Mouse (Mus musculus): ENCODE results near the gene Flna.
"Not testable (repeated sequence)": the region's sequence is repeated elsewhere in the genome, so short reads cannot be mapped to it uniquely, and the experiment has no call there.

Gene Flna

DNA sequence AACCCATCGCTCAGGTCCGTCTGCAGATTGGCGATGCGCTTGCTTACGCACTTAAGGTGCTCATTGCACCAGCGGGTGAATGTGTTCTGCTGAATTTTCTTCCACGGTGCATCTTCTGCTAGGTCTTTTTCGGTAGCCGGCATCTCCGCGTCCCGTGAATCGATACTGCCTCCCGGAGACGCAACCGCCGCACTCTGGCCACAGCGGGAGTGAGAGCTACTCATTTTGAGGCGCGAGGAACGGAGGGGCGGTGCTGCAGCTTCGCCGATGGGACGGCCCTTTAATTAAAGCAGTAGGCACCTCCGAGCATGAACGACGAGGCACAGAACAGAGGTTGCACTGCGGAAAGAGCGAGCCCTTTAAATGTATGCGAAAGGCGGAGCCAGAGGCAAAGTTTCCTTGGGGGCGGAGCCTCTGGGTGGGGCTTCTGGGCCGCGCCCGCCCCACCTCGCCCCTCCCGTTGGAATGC lies 3.4 kb downstream of the Flna start:
- peak; percentile 83 for DNase-seq (ENCODE audit: low spot score)

- DNase-seq (ENCODE audit: low spot score) = peak; percentile 51
Observed at GRCm38 (mm10) chrX:74245687-74246086, 3.9 kb downstream of the Flna start.

DNA sequence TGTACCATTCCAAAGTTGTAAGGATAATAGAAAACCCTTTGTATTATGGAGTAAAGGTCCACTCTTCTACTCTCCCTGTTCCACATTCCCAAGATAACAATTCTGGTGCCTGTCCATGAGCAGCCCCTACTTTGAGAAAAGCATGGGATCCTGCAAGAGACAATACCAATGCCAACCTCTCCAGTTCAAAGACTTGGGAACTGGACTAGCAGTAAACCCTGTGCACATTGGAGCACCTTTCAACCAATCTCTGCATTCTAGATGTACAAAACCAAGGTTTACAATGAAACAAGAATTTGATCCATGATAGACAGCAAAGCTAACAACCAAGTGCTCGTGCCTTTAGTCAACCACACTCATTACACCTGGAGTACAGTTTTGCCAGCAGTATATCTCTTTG lies 4.5 kb downstream of the Flna start:
- no peak for DNase-seq (ENCODE audit: low spot score)

DNA sequence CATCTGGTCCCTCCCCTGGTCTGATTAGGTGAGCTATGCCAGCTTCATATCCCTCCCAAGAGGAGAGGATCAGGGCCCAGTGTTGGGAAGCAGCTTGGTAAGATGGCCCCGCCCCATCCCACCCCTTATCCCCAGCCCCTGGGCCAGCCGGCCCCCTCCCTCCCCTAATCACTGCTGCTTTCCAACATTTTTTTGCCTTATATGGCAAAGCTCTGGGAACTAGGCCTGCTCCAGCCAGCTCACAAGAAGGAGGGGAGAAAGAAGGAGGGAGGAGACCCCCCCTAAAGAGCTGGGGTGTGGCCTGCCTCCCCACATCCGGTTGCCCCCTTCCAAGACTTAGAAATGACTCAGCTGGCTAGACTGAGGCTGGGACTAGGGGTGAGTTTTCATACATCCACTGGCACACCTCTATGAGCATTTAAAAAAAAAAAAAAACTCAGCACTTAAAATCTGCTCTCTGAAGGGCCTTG lies 5.0 kb downstream of the Flna start:
- DNase-seq (ENCODE audit: low spot score) = no peak

GRCm38 (mm10) chrX:74243807-74244206 lies 5.8 kb downstream of the Flna start:
- DNase-seq (ENCODE audit: low spot score) = no peak

DNA sequence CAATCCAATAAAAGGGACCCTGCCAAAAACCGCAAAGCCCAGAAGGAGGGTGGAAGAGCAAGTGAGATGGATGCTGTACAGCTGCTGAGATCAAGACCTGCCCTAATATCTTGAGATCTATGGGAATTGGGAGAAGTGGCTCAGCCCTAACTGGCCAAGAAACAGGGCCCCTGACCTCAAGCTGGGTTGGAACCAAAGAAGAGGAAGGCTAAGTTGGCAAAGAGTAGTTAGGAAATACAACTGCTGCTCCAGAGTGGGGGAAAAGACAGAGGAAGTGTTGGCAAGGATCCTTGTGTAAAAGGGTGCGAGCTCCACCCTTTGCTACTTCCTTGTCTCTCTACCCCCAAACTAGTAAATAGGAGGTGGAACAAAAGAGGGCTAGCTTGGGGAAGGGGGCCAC lies 6.2 kb downstream of the Flna start:
- no peak for DNase-seq (ENCODE audit: low spot score)

DNA sequence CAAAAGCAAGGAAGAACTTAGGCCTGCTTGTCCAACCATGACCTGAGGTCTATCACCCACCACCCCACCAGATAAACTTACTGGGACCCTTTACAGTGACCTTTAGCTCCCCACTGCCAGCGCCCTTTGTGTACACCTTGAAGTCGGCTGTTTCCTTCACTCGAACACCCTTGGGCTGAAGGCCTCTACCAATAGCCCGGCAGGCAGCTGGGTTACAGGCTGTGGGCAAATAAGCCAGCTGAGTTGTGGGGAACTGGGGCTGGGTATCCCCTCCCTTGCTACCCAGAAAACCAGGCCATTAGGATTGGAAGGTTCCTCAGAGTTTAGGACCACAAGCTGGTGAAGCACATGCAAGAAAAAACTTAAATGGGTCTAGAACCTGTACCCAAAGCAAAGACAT lies 9.3 kb downstream of the Flna start:
- DNase-seq (ENCODE audit: low spot score) = no peak

- no peak for DNase-seq (ENCODE audit: low spot score)
Observed at GRCm38 (mm10) chrX:74233196-74233595, 16.4 kb downstream of the Flna start.

DNA sequence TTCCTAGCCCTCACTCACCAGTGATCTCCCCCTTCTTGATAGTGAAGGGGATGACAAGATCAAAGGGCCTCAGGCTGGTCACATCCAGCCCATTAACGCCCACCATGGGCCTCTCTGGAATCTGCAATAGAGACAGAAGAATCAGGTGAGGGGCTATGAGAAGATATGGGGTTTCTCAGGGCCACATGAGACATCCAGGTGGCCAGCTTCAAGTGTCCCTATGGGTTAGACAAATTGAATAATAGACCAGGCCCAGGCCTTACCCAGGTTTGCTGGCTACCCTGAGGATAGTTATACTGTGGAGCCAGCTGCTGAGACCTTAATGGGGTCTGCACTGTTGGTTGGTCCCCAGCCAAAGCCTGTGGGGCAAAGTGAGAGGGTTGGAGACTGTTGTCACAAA lies 19.6 kb downstream of the Flna start:
- DNase-seq (ENCODE audit: low spot score) = no peak

GRCm38 (mm10) chrX:74220099-74220498 lies 29.5 kb downstream of the Flna start:
- not testable (repeated sequence) for DNase-seq (ENCODE audit: low spot score)

DNA sequence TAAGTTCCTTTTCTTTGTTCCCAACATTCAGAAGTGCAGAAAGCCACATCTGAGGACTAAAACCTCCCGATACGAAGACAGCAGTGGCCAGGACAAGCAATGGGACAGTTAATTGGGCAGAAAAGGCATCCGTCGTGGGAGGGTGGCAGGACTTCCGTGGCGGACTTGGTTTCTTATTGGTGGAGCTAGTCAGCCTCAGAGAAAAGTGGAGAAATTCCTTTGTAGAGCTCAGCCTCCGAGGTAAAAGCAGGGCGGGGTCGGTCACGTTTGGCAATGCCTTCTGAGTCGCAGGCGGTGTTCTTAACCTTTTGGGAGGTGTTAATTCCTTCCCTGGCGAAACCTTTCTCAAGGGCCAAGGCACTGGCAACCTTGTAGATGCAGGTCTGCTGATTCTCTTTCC lies 30.2 kb downstream of the Flna start:
- DNase-seq (ENCODE audit: low spot score) = no peak

DNA sequence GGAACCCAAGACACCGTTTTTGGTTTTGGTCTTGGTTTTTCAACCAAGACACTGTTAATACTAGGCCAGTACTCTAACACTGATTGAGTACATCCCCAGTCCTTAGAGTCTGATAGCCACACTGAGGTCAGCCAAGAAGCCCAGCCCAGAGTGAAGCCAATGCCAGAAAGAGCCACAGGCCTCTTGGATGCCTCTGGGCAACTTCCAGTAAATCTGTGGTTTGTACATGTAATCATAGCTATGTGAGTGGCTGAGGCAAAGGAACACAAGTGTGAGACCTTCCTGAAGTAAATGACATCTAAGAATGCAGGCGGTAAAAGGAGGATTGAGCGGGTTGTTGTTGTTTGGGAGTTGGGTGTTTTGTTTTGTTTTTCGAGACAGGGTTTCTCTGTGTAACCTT lies 31.1 kb downstream of the Flna start:
- DNase-seq (ENCODE audit: low spot score) = no peak

GRCm38 (mm10) chrX:74203556-74203955 lies 46.1 kb downstream of the Flna start:
- DNase-seq (ENCODE audit: low spot score) = no peak

DNA sequence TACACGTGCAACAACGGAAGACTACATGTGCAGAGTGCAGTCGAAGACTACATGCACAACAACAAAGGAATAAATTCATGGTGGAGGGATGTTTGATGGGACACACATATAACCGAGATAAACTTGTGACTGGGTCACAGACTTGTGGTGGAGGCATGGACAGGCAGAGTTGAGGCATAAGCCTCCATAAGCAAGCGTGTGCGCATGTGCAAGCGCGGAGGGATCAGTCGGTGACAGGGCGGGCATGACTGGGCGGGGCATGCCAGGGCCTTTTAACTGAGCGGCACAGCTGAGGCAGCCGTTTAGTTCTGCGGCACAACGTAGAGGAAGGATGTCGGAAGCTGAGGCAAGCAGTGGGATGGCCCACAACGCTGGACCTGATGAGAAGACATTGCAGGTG lies 72.7 kb downstream of the Flna start, which contains the start of gene Tktl1:
Tktl1 (plus strand) TSS at position 301 of the 400 bp plus-strand sequence.
- DNase-seq (ENCODE audit: low spot score) = no peak
